In genomic region chr4:32826925-32827324, GRCm38 (mm10) we compare ENCODE assay signal across 10 mouse cellular contexts. TPM values are rescaled to one million over a fixed set of nuclear protein-coding genes. Genes with fewer than 3 reads are reported as not detected.
DNase-seq lines count a peak whose midpoint lies in the region; ATAC-seq lines count a peak whose summit lies in the region.
"Had no signal": no experiment of that assay in that cellular context is flagged by ENCODE, and none has a peak within 500 bp of the region (broad histone marks: within the 10 kb centered on the region; RNA-seq: fewer than 3 reads in every experiment).

No protein-coding gene starts in this region.

- H3K36me3 ChIP-seq in hindbrain, embryonic 15.5 days = no peaks in the 10 kb centered on the region
- H3K36me3 ChIP-seq in hindbrain, embryonic 11.5 days (ENCODE audit: control insufficient read depth, insufficient read depth, low read length) = no peaks in the 10 kb centered on the region
- no peaks in the 10 kb centered on the region for H3K36me3 ChIP-seq in hindbrain, embryonic 16.5 days (ENCODE audit: control insufficient read depth, insufficient read depth, low read length)
- H3K36me3 ChIP-seq: limb, embryonic 13.5 days had no signal

- H3K4me2 ChIP-seq in hindbrain, embryonic 15.5 days = no peak overlapping the region
- no peak overlapping the region for H3K4me2 ChIP-seq in hindbrain, embryonic 11.5 days (replicated peaks; ENCODE audit: low read depth, low read length)
- H3K4me2 ChIP-seq in hindbrain, embryonic 16.5 days (ENCODE audit: low read length) = no peak overlapping the region
- H3K4me2 ChIP-seq: limb, embryonic 13.5 days had no signal

- H3K9me3 ChIP-seq in hindbrain, embryonic 15.5 days = no peaks in the 10 kb centered on the region
- no peaks in the 10 kb centered on the region for H3K9me3 ChIP-seq in hindbrain, embryonic 11.5 days (ENCODE audit: control insufficient read depth, low read length)
- no peaks in the 10 kb centered on the region for H3K9me3 ChIP-seq in hindbrain, embryonic 16.5 days (ENCODE audit: control insufficient read depth, low read length)
- H3K9me3 ChIP-seq: limb, embryonic 13.5 days had no signal

- no peak overlapping the region for H3K4me3 ChIP-seq in hindbrain, embryonic 15.5 days
- no peak overlapping the region for H3K4me3 ChIP-seq in hindbrain, embryonic 11.5 days (ENCODE audit: low read depth, low read length)
- no peak overlapping the region for H3K4me3 ChIP-seq in hindbrain, embryonic 16.5 days (ENCODE audit: low read length)
- H3K4me3 ChIP-seq: limb, embryonic 13.5 days; myocyte had no signal

- no peak overlapping the region for H3K27ac ChIP-seq in hindbrain, embryonic 15.5 days (replicated peaks)
- no peak overlapping the region for H3K27ac ChIP-seq in hindbrain, embryonic 11.5 days (ENCODE audit: low read depth, low read length)
- H3K27ac ChIP-seq in hindbrain, embryonic 16.5 days (ENCODE audit: low read depth, low read length) = no peak overlapping the region
- H3K27ac ChIP-seq: limb, embryonic 13.5 days had no signal

- DNase-seq in hindbrain, embryonic 11.5 days (ENCODE audit: low spot score) = no peak
- DNase-seq in MN1 (ENCODE audit: low spot score) = peak; percentile 64
- peak; percentile 92 for DNase-seq in cerebellum, adult 11-12 months
- no peak for DNase-seq in embryo, embryonic 11 days
- DNase-seq in thymus, postnatal 10 days (ENCODE audit: low spot score in 2 of 2) = no peak

- no peaks in the 10 kb centered on the region for H3K27me3 ChIP-seq in hindbrain, embryonic 15.5 days
- H3K27me3 ChIP-seq in hindbrain, embryonic 11.5 days (ENCODE audit: control insufficient read depth, insufficient read depth, low read length) = no peaks in the 10 kb centered on the region
- no peaks in the 10 kb centered on the region for H3K27me3 ChIP-seq in hindbrain, embryonic 16.5 days (replicated peaks; ENCODE audit: control insufficient read depth, insufficient read depth, low read length)
- H3K27me3 ChIP-seq: limb, embryonic 13.5 days had no signal

- WGBS in hindbrain, embryonic 15.5 days = 44% methylated on average over 7 of the region's 7 CpGs
- 77% methylated on average over 7 of the region's 7 CpGs for WGBS in hindbrain, embryonic 11.5 days
- WGBS in hindbrain, embryonic 16.5 days = 33% methylated on average over 7 of the region's 7 CpGs

- H3K4me1 ChIP-seq in hindbrain, embryonic 15.5 days (replicated peaks) = peaks cover 8% of the 10 kb centered on the region
- H3K4me1 ChIP-seq in hindbrain, embryonic 11.5 days (replicated peaks; ENCODE audit: control insufficient read depth, insufficient read depth, low read length) = no peaks in the 10 kb centered on the region
- peaks cover 8% of the 10 kb centered on the region for H3K4me1 ChIP-seq in hindbrain, embryonic 16.5 days (ENCODE audit: control insufficient read depth, insufficient read depth, low read depth, low read length)

- H3K9ac ChIP-seq in hindbrain, embryonic 15.5 days = no peak overlapping the region
- no peak overlapping the region for H3K9ac ChIP-seq in hindbrain, embryonic 11.5 days (ENCODE audit: low read depth, low read length)
- H3K9ac ChIP-seq in hindbrain, embryonic 16.5 days (ENCODE audit: low read depth, low read length) = peak overlapping the region; percentile 31; the same call in 1 of the 2 replicates
- H3K9ac ChIP-seq: limb, embryonic 13.5 days had no signal

- 0 out of 2 replicates have a peak, but pooled peaks have one; percentile 38 for ATAC-seq in hindbrain, embryonic 15.5 days (ENCODE audit: low FRiP score, low read depth)
- no peak for ATAC-seq in hindbrain, embryonic 11.5 days (ENCODE audit: low FRiP score)
- ATAC-seq in hindbrain, embryonic 16.5 days = peak; percentile 61; the same call in 1 of the 2 replicates
- ATAC-seq in megakaryocyte-erythroid progenitor cell, adult 5-6 weeks (replicated peaks; ENCODE audit: low FRiP score, low TSS enrichment, poor library complexity, severe bottlenecking) = no peak

RNA-seq across cellular contexts. Expression of gene Lyrm2, which starts 26.9 kb away (rescaled TPM):
- polyA plus RNA-seq in hindbrain, embryonic 15.5 days (2015; fragmentation: Nextera tagmentation; extraction: Ambion mirVana) = 108 and 122 TPM in 2 replicates
- polyA plus RNA-seq in hindbrain, embryonic 11.5 days (2014; fragmentation: Nextera tagmentation; extraction: Ambion mirVana) = 154 and 162 TPM in 2 replicates
- polyA plus RNA-seq in hindbrain, embryonic 16.5 days (2015; fragmentation: Nextera tagmentation; extraction: Ambion mirVana) = 102 and 104 TPM in 2 replicates
- total RNA-seq in megakaryocyte-erythroid progenitor cell, adult 5-6 weeks (2014; fragmentation: Nextera tagmentation) = 11.3 and 17.3 TPM in 2 replicates
- 39.0 and 66.1 TPM in 2 replicates for total RNA-seq in megakaryocyte-erythroid progenitor cell, adult 5-6 weeks (2017)

Comparison
In these comparisons a context has a peak if more than half of its experiments do, and no peak if none do; other contexts are left out.
1. ATAC-seq: peak in hindbrain, embryonic 15.5 days (single experiment) and hindbrain, embryonic 16.5 days (single experiment); none in hindbrain, embryonic 11.5 days (single experiment) and megakaryocyte-erythroid progenitor cell, adult 5-6 weeks (single experiment).
2. DNase-seq: peak in MN1 (single experiment) and cerebellum, adult 11-12 months (single experiment); none in hindbrain, embryonic 11.5 days (single experiment), embryo, embryonic 11 days (single experiment) and thymus, postnatal 10 days (0 of 2).